Mouse (Mus musculus) kidney, adult 9 months (tissue): ENCODE measurements around the gene Col13a1.

ENCODE experiments used
- DNase-seq: peaks from one replicate; pipeline ENCODE4 v3.0.0; 2022

Col13a1 gene

GRCm38 (mm10) chr10:61826753-61827435 is 152.0 kb downstream of the Col13a1 start:
- DNase-seq, result peak; percentile 84

- DNase-seq, result no peak
These were observed 152.7 kb downstream of the Col13a1 start for GRCm38 (mm10) chr10:61825979-61826752.

- DNase-seq, result no peak
These were observed 153.4 kb downstream of the Col13a1 start for GRCm38 (mm10) chr10:61825536-61825935.

GRCm38 (mm10) chr10:61823731-61824115 is 155.2 kb downstream of the Col13a1 start:
- DNase-seq, result no peak

- no peak for DNase-seq
These were observed 155.8 kb downstream of the Col13a1 start for GRCm38 (mm10) chr10:61822968-61823730.

GRCm38 (mm10) chr10:61820050-61820449 is 158.9 kb downstream of the Col13a1 start:
- no peak for DNase-seq

GRCm38 (mm10) chr10:61811987-61812386 is 166.9 kb downstream of the Col13a1 start:
- DNase-seq, result no peak

- no peak for DNase-seq
These were observed 180.8 kb downstream of the Col13a1 start for GRCm38 (mm10) chr10:61798133-61798576.

- DNase-seq, result no peak
These were observed 183.4 kb downstream of the Col13a1 start for GRCm38 (mm10) chr10:61795458-61795857.

GRCm38 (mm10) chr10:61794971-61795370 is 183.9 kb downstream of the Col13a1 start:
- DNase-seq, result no peak

GRCm38 (mm10) chr10:61793015-61793414 is 185.9 kb downstream of the Col13a1 start:
- DNase-seq, result no peak

- no peak for DNase-seq
These were observed 190.4 kb downstream of the Col13a1 start for GRCm38 (mm10) chr10:61788499-61788898.
